Mouse (Mus musculus) heart, postnatal 0 days (tissue): ENCODE data around the gene Hepacam.

ENCODE experiments used
- CTCF ChIP-seq: IDR thresholded peaks from 2 replicates; pipeline ENCODE4 v1.5.1; 2016; ENCODE audit warnings: antibody characterized with exemption, control low read depth, low read depth
- EP300 ChIP-seq: IDR thresholded peaks from 2 replicates; pipeline ENCODE4 v1.6.1; 2016; ENCODE audit warnings: antibody characterized with exemption, low read depth

DNA sequence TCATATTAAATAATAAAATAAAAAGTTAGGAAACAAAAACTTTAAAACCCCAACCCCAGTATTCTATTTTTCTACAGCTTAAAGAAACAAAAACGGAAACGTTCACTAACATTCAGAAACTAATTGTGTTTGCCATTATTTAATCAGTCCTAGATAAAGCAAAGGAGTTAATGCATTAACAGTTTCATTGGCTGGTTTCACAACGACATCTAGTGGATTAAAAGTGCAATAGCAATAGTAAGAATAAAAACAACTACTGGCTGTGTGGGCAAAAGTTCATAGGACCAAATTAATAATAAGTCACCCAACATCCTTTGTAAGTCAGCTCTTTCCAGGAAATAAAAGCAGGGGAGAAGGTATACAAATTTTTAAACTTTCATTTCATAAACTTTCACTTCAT lies 37.7 kb upstream of the Hepacam start:
- TF ChIP-seq CTCF (peak; percentile 69), EP300 (no peak)
